Mouse (Mus musculus) heart, embryonic 11.5 days (tissue): ENCODE measurements around the gene Nynrin. TPM values are rescaled to one million over a fixed set of nuclear protein-coding genes. Genes with fewer than 3 reads are reported as not detected.

ENCODE experiments used
- ATAC-seq: fragments of 200-750 bp; cut with Nextera tagmentation; replicated peaks from 2 replicates; pipeline ENCODE4 v1.8.0; 2017; ENCODE audit warnings: moderate library complexity; ENCODE audit not compliant: insufficient number of reproducible peaks, low FRiP score, low TSS enrichment
- H3K27ac ChIP-seq: fragments of 300-500 bp; sonication (generic); 2 replicates; pipeline ENCODE4 v1.5.1; 2014; ENCODE audit warnings: mild to moderate bottlenecking, low read depth, low read length
- H3K27me3 ChIP-seq: fragments of 300-500 bp; sonication (generic); 2 replicates; pipeline ENCODE4 v1.6.1; 2014; ENCODE audit warnings: mild to moderate bottlenecking, low read length, mixed read lengths; ENCODE audit not compliant: control insufficient read depth, insufficient read depth
- H3K36me3 ChIP-seq: fragments of 300-500 bp; sonication (generic); 2 replicates; pipeline ENCODE4 v1.6.1; 2014; ENCODE audit warnings: mild to moderate bottlenecking, low read length, moderate library complexity, mixed read lengths; ENCODE audit not compliant: control insufficient read depth, insufficient read depth
- H3K4me1 ChIP-seq: fragments of 300-500 bp; sonication (generic); 2 replicates; pipeline ENCODE4 v1.6.1; 2014; ENCODE audit warnings: low read length; ENCODE audit not compliant: control insufficient read depth, insufficient read depth
- H3K4me2 ChIP-seq: fragments of 300-500 bp; sonication (generic); 2 replicates; pipeline ENCODE4 v1.6.1; 2014; ENCODE audit warnings: mild to moderate bottlenecking, moderate library complexity
- H3K4me3 ChIP-seq: fragments of 300-500 bp; sonication (generic); 2 replicates; pipeline ENCODE4 v1.5.1; 2014; ENCODE audit warnings: low read depth, low read length
- H3K9ac ChIP-seq: fragments of 300-500 bp; sonication (generic); 2 replicates; pipeline ENCODE4 v1.6.1; 2014; ENCODE audit warnings: mild to moderate bottlenecking, low read depth, low read length, moderate library complexity
- H3K9me3 ChIP-seq: fragments of 300-500 bp; sonication (generic); replicated peaks from 2 replicates; pipeline ENCODE4 v1.6.1; 2016; ENCODE audit warnings: low read length; ENCODE audit not compliant: control insufficient read depth
- WGBS: fragments of 180-500 bp; shearing (Covaris S2); extraction: QIAGEN DNeasy Blood & Tissue Kit; methylation state at CpG from one replicate; pipeline ENCODE4 v1.1.7; 2014; ENCODE audit not compliant: insufficient replicate concordance; 5-methylcytosine and 5-hydroxymethylcytosine counted together
- polyA plus RNA-seq: library from polyadenylated mRNA; unstranded; fragments of >200 nt; fragmentation: Nextera tagmentation; extraction: Ambion mirVana; gene quantifications from 2 replicates; pipeline ENCODE4 v1.2.1, GENCODE M21; 2014

Gene Nynrin
- polyA plus RNA-seq, 1 experiment from 2014 or later, result 12.5 TPM

GRCm38 (mm10) chr14:55854406-55855100 lies 743 bp downstream of the Nynrin start:
- ATAC-seq, result peak; percentile 24; the same call in 1 of the 2 replicates
- under 1% methylated on average over 9 of the region's 9 CpGs for WGBS
- Histone ChIP-seq H3K4me2 (peak overlapping the region; percentile 80), H3K9ac (peak overlapping the region; percentile 93), H3K27ac (peak overlapping the region; percentile 97), H3K9me3 (no peaks in the 10 kb centered on the region), H3K36me3 (0 out of 2 replicates have a peak, but pooled peaks cover 2% of the 10 kb centered on the region), H3K27me3 (no peaks in the 10 kb centered on the region), H3K4me1 (peaks cover 45% of the 10 kb centered on the region), H3K4me3 (peak overlapping the region; percentile 73)

GRCm38 (mm10) chr14:55855101-55855561 lies 1.3 kb downstream of the Nynrin start:
- Histone ChIP-seq H3K4me3 (peak overlapping the region; percentile 73), H3K9me3 (no peaks in the 10 kb centered on the region), H3K4me2 (peak overlapping the region; percentile 80), H3K27ac (peak overlapping the region; percentile 97), H3K9ac (peak overlapping the region; percentile 93), H3K27me3 (no peaks in the 10 kb centered on the region), H3K4me1 (peaks cover 45% of the 10 kb centered on the region), H3K36me3 (0 out of 2 replicates have a peak, but pooled peaks cover 2% of the 10 kb centered on the region)
- 1% methylated on average over 4 of the region's 4 CpGs for WGBS
- ATAC-seq, result peak; percentile 32; the same call in 1 of the 2 replicates

GRCm38 (mm10) chr14:55857588-55857987 lies 3.8 kb downstream of the Nynrin start:
- no peak for ATAC-seq
- H3K9me3 ChIP-seq, result no peaks in the 10 kb centered on the region
- 40% methylated on average over 4 of the region's 4 CpGs for WGBS
- no peaks in the 10 kb centered on the region for H3K27me3 ChIP-seq
- H3K36me3 ChIP-seq, result 0 out of 2 replicates have a peak, but pooled peaks cover 2% of the 10 kb centered on the region
- H3K4me2 ChIP-seq, result peak overlapping the region; percentile 56
- no peak overlapping the region for H3K4me3 ChIP-seq
- H3K27ac ChIP-seq, result peak overlapping the region; percentile 35; the same call in 1 of the 2 replicates
- H3K4me1 ChIP-seq, result peaks cover 52% of the 10 kb centered on the region
- H3K9ac ChIP-seq, result no peak overlapping the region

GRCm38 (mm10) chr14:55862186-55862585 lies 8.4 kb downstream of the Nynrin start:
- peak overlapping the region; percentile 15; the same call in 1 of the 2 replicates for H3K27ac ChIP-seq
- H3K4me1 ChIP-seq, result peaks cover 29% of the 10 kb centered on the region
- H3K27me3 ChIP-seq, result no peaks in the 10 kb centered on the region
- H3K9me3 ChIP-seq, result no peaks in the 10 kb centered on the region
- no peak overlapping the region for H3K4me3 ChIP-seq
- peaks cover 22% of the 10 kb centered on the region for H3K36me3 ChIP-seq
- ATAC-seq, result no peak
- 65% methylated on average over 6 of the region's 6 CpGs for WGBS
- H3K9ac ChIP-seq, result no peak overlapping the region
- H3K4me2 ChIP-seq, result no peak overlapping the region

- H3K27me3 ChIP-seq, result no peaks in the 10 kb centered on the region
- no peak overlapping the region for H3K27ac ChIP-seq
- H3K9me3 ChIP-seq, result no peaks in the 10 kb centered on the region
- 83% methylated on average over 10 of the region's 10 CpGs for WGBS
- no peak overlapping the region for H3K9ac ChIP-seq
- H3K4me2 ChIP-seq, result no peak overlapping the region
- peaks cover 22% of the 10 kb centered on the region for H3K36me3 ChIP-seq
- H3K4me3 ChIP-seq, result no peak overlapping the region
- no peak for ATAC-seq
- peaks cover 22% of the 10 kb centered on the region for H3K4me1 ChIP-seq
These were observed 9.2 kb downstream of the Nynrin start for GRCm38 (mm10) chr14:55862970-55863369.

- H3K4me1 ChIP-seq, result peaks cover 18% of the 10 kb centered on the region
- H3K9ac ChIP-seq, result no peak overlapping the region
- H3K36me3 ChIP-seq, result peaks cover 28% of the 10 kb centered on the region
- H3K27ac ChIP-seq, result no peak overlapping the region
- H3K4me3 ChIP-seq, result no peak overlapping the region
- no peak; the same call in 1 of the 2 replicates for ATAC-seq
- no peaks in the 10 kb centered on the region for H3K9me3 ChIP-seq
- 24% methylated on average over 7 of the region's 7 CpGs for WGBS
- H3K27me3 ChIP-seq, result no peaks in the 10 kb centered on the region
- H3K4me2 ChIP-seq, result no peak overlapping the region
These were observed 10.0 kb downstream of the Nynrin start for GRCm38 (mm10) chr14:55863773-55864172.

GRCm38 (mm10) chr14:55866962-55867361 lies 13.2 kb downstream of the Nynrin start:
- Histone ChIP-seq H3K4me3 (no peak overlapping the region), H3K36me3 (peaks cover 46% of the 10 kb centered on the region), H3K9me3 (no peaks in the 10 kb centered on the region), H3K27ac (no peak overlapping the region), H3K4me1 (peaks cover 1% of the 10 kb centered on the region), H3K4me2 (no peak overlapping the region), H3K27me3 (no peaks in the 10 kb centered on the region), H3K9ac (no peak overlapping the region)
- WGBS, result 36% methylated on average over 4 of the region's 4 CpGs
- ATAC-seq, result no peak

GRCm38 (mm10) chr14:55868230-55869026 lies 14.6 kb downstream of the Nynrin start:
- no peaks in the 10 kb centered on the region for H3K27me3 ChIP-seq
- 78% methylated on average over 14 of the region's 14 CpGs for WGBS

More at GRCm38 (mm10) chr14:55868230-55869026, 14.6 kb downstream of the Nynrin start:
- Histone ChIP-seq H3K36me3 (peaks cover 52% of the 10 kb centered on the region), H3K9ac (no peak overlapping the region), H3K9me3 (no peaks in the 10 kb centered on the region), H3K4me3 (no peak overlapping the region), H3K4me1 (peaks cover 3% of the 10 kb centered on the region), H3K4me2 (no peak overlapping the region), H3K27ac (no peak overlapping the region)
- ATAC-seq, result no peak
